Mouse (Mus musculus): ENCODE data around the gene Lpcat3.

Gene Lpcat3

GRCm38 (mm10) chr6:124704417-124704816 is 41.6 kb downstream of the Lpcat3 start:
- no peak for DNase-seq (ENCODE audit: low spot score in 2 of 2)

GRCm38 (mm10) chr6:124706061-124706627 is 43.3 kb downstream of the Lpcat3 start:
- DNase-seq (ENCODE audit: low spot score in 2 of 2): no peak

GRCm38 (mm10) chr6:124708289-124708889 is 45.6 kb downstream of the Lpcat3 start:
- no peak for DNase-seq (ENCODE audit: low spot score in 2 of 2)

- peak; percentile 98 to 99 for DNase-seq (ENCODE audit: low spot score in 2 of 2)
Measured at GRCm38 (mm10) chr6:124711824-124712782, 49.3 kb downstream of the Lpcat3 start, which contains the start of the genes Emg1 and Phb2. Gene Emg1, minus strand, starts transcription at chr6:124712178. Gene Phb2, plus strand, starts transcription at chr6:124712336.

- DNase-seq (ENCODE audit: low spot score in 2 of 2): no peak
Measured at GRCm38 (mm10) chr6:124712918-124713317, 50.1 kb downstream of the Lpcat3 start.

- DNase-seq (ENCODE audit: low spot score in 2 of 2): no peak
Measured at GRCm38 (mm10) chr6:124716864-124717490, 54.1 kb downstream of the Lpcat3 start.

- no peak for DNase-seq (ENCODE audit: low spot score in 2 of 2)
Measured at GRCm38 (mm10) chr6:124717968-124718367, 55.1 kb downstream of the Lpcat3 start.

- DNase-seq (ENCODE audit: low spot score in 2 of 2): peak; percentile 71 to 80
Measured at GRCm38 (mm10) chr6:124718703-124719102, 55.9 kb downstream of the Lpcat3 start.

- DNase-seq (ENCODE audit: low spot score in 2 of 2): no peak
Measured at GRCm38 (mm10) chr6:124719354-124719978, 56.6 kb downstream of the Lpcat3 start.

- DNase-seq (ENCODE audit: low spot score in 2 of 2): no peak
Measured at GRCm38 (mm10) chr6:124720904-124721303, 58.1 kb downstream of the Lpcat3 start.

GRCm38 (mm10) chr6:124722876-124723473 is 60.1 kb downstream of the Lpcat3 start:
- DNase-seq (ENCODE audit: low spot score in 2 of 2): no peak

- DNase-seq (ENCODE audit: low spot score in 2 of 2): no peak
Measured at GRCm38 (mm10) chr6:124723541-124723940, 60.7 kb downstream of the Lpcat3 start.

- no peak for DNase-seq (ENCODE audit: low spot score in 2 of 2)
Measured at GRCm38 (mm10) chr6:124724472-124724871, 61.6 kb downstream of the Lpcat3 start.

GRCm38 (mm10) chr6:124728621-124729020 is 65.8 kb downstream of the Lpcat3 start:
- DNase-seq (ENCODE audit: low spot score in 2 of 2): no peak

- no peak for DNase-seq (ENCODE audit: low spot score in 2 of 2)
Measured at GRCm38 (mm10) chr6:124729850-124730705, 67.3 kb downstream of the Lpcat3 start.

- no peak for DNase-seq (ENCODE audit: low spot score in 2 of 2)
Measured at GRCm38 (mm10) chr6:124731038-124731437, 68.2 kb downstream of the Lpcat3 start.

GRCm38 (mm10) chr6:124732476-124733370 is 69.9 kb downstream of the Lpcat3 start:
- no peak for DNase-seq (ENCODE audit: low spot score in 2 of 2)

- DNase-seq (ENCODE audit: low spot score in 2 of 2): no peak
Measured at GRCm38 (mm10) chr6:124734417-124734816, 71.6 kb downstream of the Lpcat3 start.

GRCm38 (mm10) chr6:124737040-124737439 is 74.2 kb downstream of the Lpcat3 start:
- DNase-seq (ENCODE audit: low spot score in 2 of 2): no peak
